Mouse (Mus musculus): ENCODE measurements at regions not wholly inside any gene's neighbourhood (a gene's known extent, or its start where the extent isn't known, plus 50 kb on each side); places are given as distances from the start of the nearest gene placed in this dataset.

DNA sequence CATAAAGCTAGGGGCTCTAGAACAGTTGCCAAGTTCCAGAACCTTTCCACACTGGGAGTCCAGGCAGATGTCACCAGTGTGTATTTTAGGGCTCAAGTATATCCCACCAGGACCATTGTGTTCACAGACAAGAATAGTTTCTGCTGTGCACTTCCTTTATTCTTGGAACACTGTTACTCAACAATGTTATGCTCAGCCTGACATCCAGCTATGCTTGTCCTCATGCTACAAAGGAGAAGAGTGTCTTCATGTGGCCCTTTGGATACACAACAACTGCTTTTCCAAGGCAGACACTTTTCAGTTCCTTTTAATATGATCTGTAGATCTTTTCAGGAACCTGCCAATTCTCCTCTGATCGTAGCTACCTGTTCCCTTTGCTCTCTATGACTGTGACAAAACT lies 270.4 kb upstream of the Dab2 start:
- no peak for DNase-seq (ENCODE audit: low spot score in 2 of 2)

- DNase-seq (ENCODE audit: low spot score in 2 of 2), result no peak
Measured at GRCm38 (mm10) chr15:6030396-6030795, 269.2 kb upstream of the Dab2 start.

DNA sequence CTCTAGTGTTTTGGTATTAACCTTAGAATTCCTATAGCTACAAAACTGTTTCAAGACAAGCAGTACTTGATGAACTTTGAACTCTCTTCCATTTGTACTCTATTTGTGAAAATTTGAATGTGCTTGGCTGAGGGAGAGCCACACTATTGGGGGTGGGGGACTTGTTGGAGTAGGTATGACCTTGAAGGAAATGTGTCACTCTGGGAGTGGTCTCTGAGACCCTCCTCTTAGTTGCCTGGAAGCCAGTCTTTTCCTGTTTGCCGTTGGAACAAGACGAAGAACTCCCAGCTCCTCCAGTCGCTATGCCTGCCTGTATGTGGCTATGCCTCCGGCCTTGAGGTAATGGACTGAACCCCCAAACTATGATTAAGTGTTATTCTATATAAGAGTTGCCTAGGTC lies 265.4 kb upstream of the Dab2 start:
- DNase-seq (ENCODE audit: low spot score in 2 of 2), result no peak

GRCm38 (mm10) chr15:6044511-6045256 lies 254.9 kb upstream of the Dab2 start:
- DNase-seq (ENCODE audit: low spot score in 2 of 2), result no peak

- DNase-seq (ENCODE audit: low spot score in 2 of 2), result no peak
Measured at GRCm38 (mm10) chr15:6055703-6056102, 243.9 kb upstream of the Dab2 start.

GRCm38 (mm10) chr15:6056887-6057626 lies 242.5 kb upstream of the Dab2 start:
- DNase-seq (ENCODE audit: low spot score in 2 of 2), result no peak

DNA sequence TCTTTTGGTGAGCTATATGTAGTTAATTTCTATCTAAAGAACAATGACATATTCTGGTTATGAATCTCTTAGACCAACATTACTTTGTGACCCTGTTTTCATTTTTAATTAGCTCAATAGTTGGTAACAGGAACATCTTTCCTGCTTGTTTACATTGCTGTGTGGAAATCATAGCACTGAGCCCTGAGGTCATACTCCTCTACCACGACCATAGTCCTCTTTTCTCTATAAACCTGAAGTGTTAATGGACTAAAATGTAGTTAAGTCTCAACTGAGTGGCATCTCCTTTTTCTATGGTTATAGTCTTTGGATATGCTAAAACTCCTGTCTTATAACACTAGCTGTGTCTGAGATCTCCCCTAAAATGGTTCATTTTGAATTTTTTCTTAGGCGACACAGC lies 240.2 kb upstream of the Dab2 start:
- DNase-seq (ENCODE audit: low spot score in 2 of 2), result no peak

- DNase-seq (ENCODE audit: low spot score in 2 of 2), result no peak
Measured at GRCm38 (mm10) chr15:6059790-6060189, 239.8 kb upstream of the Dab2 start.

- DNase-seq (ENCODE audit: low spot score in 2 of 2), result no peak
Measured at GRCm38 (mm10) chr15:6060649-6061048, 238.9 kb upstream of the Dab2 start.

DNA sequence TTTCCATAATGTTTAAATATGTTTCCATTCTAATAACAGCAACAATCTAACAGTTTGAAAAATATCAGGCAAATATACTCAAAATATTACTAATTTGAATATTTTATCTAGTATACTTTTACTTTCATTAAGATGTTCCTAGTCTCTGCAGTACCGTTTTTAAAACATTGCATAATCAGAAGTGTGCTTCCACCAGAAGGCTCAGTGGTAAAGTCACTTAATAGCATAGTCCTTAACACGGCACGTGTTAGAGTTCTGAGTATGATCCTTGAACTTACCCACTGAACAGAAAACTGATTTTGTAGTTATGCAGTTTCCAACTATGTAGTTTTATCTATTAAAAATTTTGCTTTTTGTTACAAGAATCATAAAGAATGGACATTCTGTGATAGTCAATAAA lies 234.5 kb upstream of the Dab2 start:
- DNase-seq (ENCODE audit: low spot score in 2 of 2), result no peak

- DNase-seq (ENCODE audit: low spot score in 2 of 2), result no peak
Measured at GRCm38 (mm10) chr15:6067380-6067779, 232.2 kb upstream of the Dab2 start.

DNA sequence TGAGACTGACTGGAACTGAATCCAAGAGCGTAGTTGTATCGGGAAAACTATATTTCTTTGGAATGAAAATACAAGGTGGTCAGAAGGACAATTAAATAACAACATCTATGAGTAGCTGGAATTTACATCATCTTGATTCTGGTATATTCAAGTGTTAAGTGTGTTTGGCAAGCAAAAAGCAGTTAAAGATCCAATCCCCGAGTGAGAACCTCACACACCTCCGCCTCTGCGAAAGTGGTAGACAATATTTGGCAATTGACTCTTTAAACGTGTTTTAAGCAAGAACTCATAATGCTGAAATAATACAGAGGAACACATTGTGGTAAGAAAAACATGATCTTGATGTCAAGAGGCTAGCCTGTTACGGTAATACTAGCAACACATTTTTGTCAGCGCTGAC lies 231.2 kb upstream of the Dab2 start:
- DNase-seq (ENCODE audit: low spot score in 2 of 2), result no peak

- no peak for DNase-seq (ENCODE audit: low spot score in 2 of 2)
Measured at GRCm38 (mm10) chr15:6071873-6072272, 227.7 kb upstream of the Dab2 start.

- no peak for DNase-seq (ENCODE audit: low spot score in 2 of 2)
Measured at GRCm38 (mm10) chr15:6072920-6073319, 226.7 kb upstream of the Dab2 start.

GRCm38 (mm10) chr15:6080714-6081635 lies 218.6 kb upstream of the Dab2 start:
- DNase-seq (ENCODE audit: low spot score in 2 of 2), result peak in 1 of 2 experiments; percentile 21

DNA sequence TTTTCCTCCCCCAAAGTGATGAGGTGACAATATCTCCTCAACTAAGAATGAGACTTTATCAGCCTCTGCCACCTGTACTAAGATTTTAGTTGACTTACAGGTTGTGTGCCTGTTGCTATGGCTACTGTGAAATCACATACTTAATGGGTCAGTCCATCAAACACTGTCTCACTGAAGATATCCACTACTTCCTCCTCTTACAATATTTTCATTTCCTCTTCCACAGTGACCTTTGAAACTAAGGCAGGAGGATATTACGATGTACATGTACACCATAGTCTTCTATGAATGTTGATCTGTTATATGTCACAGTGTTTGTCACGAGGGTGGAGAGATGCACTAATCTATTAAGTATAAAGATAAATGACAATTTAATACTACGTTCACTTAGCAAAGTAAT lies 212.4 kb upstream of the Dab2 start:
- no peak for DNase-seq (ENCODE audit: low spot score in 2 of 2)

- DNase-seq (ENCODE audit: low spot score in 2 of 2), result no peak
Measured at GRCm38 (mm10) chr15:6088498-6088897, 211.1 kb upstream of the Dab2 start.

GRCm38 (mm10) chr15:6129697-6130096 lies 169.9 kb upstream of the Dab2 start:
- no peak for DNase-seq (ENCODE audit: low spot score in 2 of 2)

DNA sequence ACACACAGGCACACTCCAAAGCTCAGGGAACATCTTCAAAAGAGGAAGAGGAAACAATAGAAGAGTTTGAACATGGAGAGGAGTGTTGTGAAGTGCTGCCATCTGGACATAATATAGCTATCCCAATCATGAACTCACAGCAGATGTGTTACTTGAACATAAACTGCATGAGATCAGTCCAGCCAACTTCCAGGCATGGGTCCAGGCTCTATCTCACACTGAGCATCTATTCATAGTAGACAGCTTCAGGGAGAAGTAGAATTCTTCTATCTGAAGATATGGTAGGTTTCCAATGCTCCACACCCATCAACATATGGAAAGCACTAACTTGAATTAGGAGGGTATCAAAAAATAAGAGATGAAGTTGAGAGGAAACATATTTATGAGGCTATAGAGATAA lies 167.4 kb upstream of the Dab2 start:
- DNase-seq (ENCODE audit: low spot score in 2 of 2), result no peak

- DNase-seq (ENCODE audit: low spot score in 2 of 2), result no peak
Measured at GRCm38 (mm10) chr15:6145071-6145470, 154.5 kb upstream of the Dab2 start.

GRCm38 (mm10) chr15:6154706-6155105 lies 144.9 kb upstream of the Dab2 start:
- no peak for DNase-seq (ENCODE audit: low spot score in 2 of 2)

DNA sequence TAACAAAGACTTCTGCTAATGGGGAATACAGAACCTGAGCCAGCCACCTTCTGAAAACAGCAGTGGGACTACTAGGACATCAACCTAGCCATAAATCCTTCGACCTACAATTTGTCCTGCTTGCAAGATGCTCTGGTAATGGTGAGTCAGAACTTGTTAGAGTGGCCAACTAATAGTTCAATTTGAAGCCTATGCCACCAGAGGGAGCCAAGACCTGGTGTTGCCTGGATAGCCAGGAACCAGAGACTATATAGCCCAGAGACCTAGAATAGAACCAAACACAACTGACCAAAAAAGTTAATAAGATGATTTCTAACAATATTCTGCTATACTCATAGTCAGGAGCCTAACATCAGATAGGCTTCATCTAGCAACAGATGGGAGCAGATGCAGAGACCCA lies 119.3 kb upstream of the Dab2 start:
- no peak for DNase-seq (ENCODE audit: low spot score in 2 of 2)

All from right cerebral cortex, postnatal 36 days (tissue).